Mouse (Mus musculus) MEL (cell line): ENCODE results near the gene Csgalnact2. TPM values are rescaled to one million over a fixed set of nuclear protein-coding genes. Genes with fewer than 3 reads are reported as not detected.

Experiments
- DNase-seq: peaks from one replicate; pipeline ENCODE4 v3.0.0; 2011; ENCODE audit warnings: low read depth, low spot score
- H3K27ac ChIP-seq: 2 replicates; pipeline ENCODE4 v1.5.1; 2012; ENCODE audit warnings: low read depth, mild to moderate bottlenecking, control low read depth, low read length, moderate library complexity; ENCODE audit not compliant: control insufficient read depth
- H3K27me3 ChIP-seq, 2 experiments: fragments of 150-350 bp in 1 of 2; sonication (generic) in 1 of 2; 2 replicates each; pipeline ENCODE4 v1.6.1; 2012; ENCODE audit warnings: low read length in 2 of 2, mild to moderate bottlenecking in 2 of 2, improper control_type of control experiment in 1 of 2, moderate library complexity in 1 of 2; ENCODE audit not compliant: insufficient read depth in 2 of 2, control insufficient read depth in 1 of 2
- H3K36me3 ChIP-seq, 2 experiments: 2 replicates each; pipeline ENCODE4 v1.6.1; 2012 to 2014; ENCODE audit warnings: low read length in 2 of 2, improper control_type of control experiment in 1 of 2, inconsistent platforms in 1 of 2, mild to moderate bottlenecking in 1 of 2; ENCODE audit not compliant: insufficient read depth in 2 of 2, control insufficient read depth in 1 of 2
- H3K4me1 ChIP-seq, 2 experiments: fragments of 150-350 bp in 1 of 2; sonication (generic) in 1 of 2; 2 replicates each; pipeline ENCODE4 v1.6.1; 2012; ENCODE audit warnings: low read length in 2 of 2, improper control_type of control experiment in 1 of 2, mild to moderate bottlenecking in 1 of 2; ENCODE audit not compliant: insufficient read depth in 2 of 2, control insufficient read depth in 1 of 2
- H3K4me3 ChIP-seq, 2 experiments: fragments of 150-350 bp in 1 of 2; sonication (generic) in 1 of 2; 2 replicates each; pipeline ENCODE4 v1.5.1; 2012; ENCODE audit warnings: low read depth in 2 of 2, low read length in 2 of 2, mild to moderate bottlenecking in 2 of 2, moderate library complexity in 2 of 2, control low read depth in 1 of 2, improper control_type of control experiment in 1 of 2; ENCODE audit not compliant: control insufficient read depth in 1 of 2, insufficient read depth in 1 of 2
- H3K79me2 ChIP-seq: 2 replicates; pipeline ENCODE4 v1.6.1; 2012; ENCODE audit warnings: mild to moderate bottlenecking, low read length, moderate library complexity; ENCODE audit not compliant: control insufficient read depth, poor library complexity, insufficient read depth
- H3K9ac ChIP-seq: 2 replicates; pipeline ENCODE4 v1.6.1; 2012; ENCODE audit warnings: low read depth, mild to moderate bottlenecking, control low read depth, low read length, moderate library complexity; ENCODE audit not compliant: control insufficient read depth, poor library complexity, severe bottlenecking
- H3K9me3 ChIP-seq: fragments of 150-350 bp; sonication (generic); replicated peaks from 2 replicates; pipeline ENCODE4 v1.6.1; 2012; ENCODE audit warnings: mild to moderate bottlenecking, low read length, improper control_type of control experiment, moderate library complexity; ENCODE audit not compliant: insufficient read depth
- BHLHE40 ChIP-seq: IDR thresholded peaks from 2 replicates; pipeline ENCODE4 v1.6.1; 2012; ENCODE audit warnings: low read depth, mild to moderate bottlenecking, inconsistent platforms, low read length, improper control_type of control experiment, borderline replicate concordance
- CTCF ChIP-seq, 3 experiments: IDR thresholded peaks in 2 of 3; conservative IDR thresholded peaks in 1 of 3; 2 replicates each; pipeline ENCODE4 v1.5.1; 2011 to 2012; ENCODE audit warnings: low read length in 3 of 3, low read depth in 2 of 3, mild to moderate bottlenecking in 2 of 3, improper control_type of control experiment in 1 of 3, inconsistent platforms in 1 of 3, mixed read lengths in 1 of 3, moderate library complexity in 1 of 3; ENCODE audit not compliant: control insufficient read depth in 1 of 3, insufficient read depth in 1 of 3, poor library complexity in 1 of 3, severe bottlenecking in 1 of 3
- ELF1 ChIP-seq: IDR thresholded peaks from 2 replicates; pipeline ENCODE4 v1.6.1; 2014; ENCODE audit warnings: low read depth, mild to moderate bottlenecking, inconsistent platforms, low read length, improper control_type of control experiment, moderate library complexity
- EP300 ChIP-seq, 2 experiments: IDR thresholded peaks; 2 replicates each; pipeline ENCODE4 v1.6.1; 2011; ENCODE audit warnings: improper control_type of control experiment in 2 of 2, low read length in 2 of 2, low read depth in 1 of 2, mild to moderate bottlenecking in 1 of 2
- HCFC1 ChIP-seq: IDR thresholded peaks from 2 replicates; pipeline ENCODE4 v1.6.1; 2012; ENCODE audit warnings: low read depth, mild to moderate bottlenecking, inconsistent platforms, low read length, improper control_type of control experiment, moderate library complexity
- MAFK ChIP-seq: IDR thresholded peaks from 2 replicates; pipeline ENCODE4 v1.6.1; 2011; ENCODE audit warnings: low read depth, mild to moderate bottlenecking, low read length, improper control_type of control experiment, borderline replicate concordance
- MAZ ChIP-seq: IDR thresholded peaks from 2 replicates; pipeline ENCODE4 v1.6.1; 2012; ENCODE audit warnings: low read depth, mild to moderate bottlenecking, inconsistent platforms, low read length, improper control_type of control experiment
- NELFE ChIP-seq: IDR thresholded peaks from 2 replicates; pipeline ENCODE4 v1.6.1; 2011; ENCODE audit warnings: low read depth, low read length, improper control_type of control experiment
- NRF1 ChIP-seq: IDR thresholded peaks from 2 replicates; pipeline ENCODE4 v1.6.1; 2014; ENCODE audit warnings: low read depth, mild to moderate bottlenecking, inconsistent platforms, low read length, improper control_type of control experiment, moderate library complexity; ENCODE audit not compliant: poor library complexity, insufficient read depth, severe bottlenecking
- POLR2AphosphoS2 ChIP-seq: IDR thresholded peaks from 2 replicates; pipeline ENCODE4 v1.6.1; 2011; ENCODE audit warnings: low read length, improper control_type of control experiment
- RAD21 ChIP-seq: IDR thresholded peaks from 2 replicates; pipeline ENCODE4 v1.6.1; 2011; ENCODE audit warnings: mild to moderate bottlenecking, low read depth, low read length, improper control_type of control experiment
- RCOR1 ChIP-seq: IDR thresholded peaks from 2 replicates; pipeline ENCODE4 v1.6.1; 2012; ENCODE audit warnings: low read depth, mild to moderate bottlenecking, inconsistent platforms, low read length, improper control_type of control experiment
- SIN3A ChIP-seq: IDR thresholded peaks from 2 replicates; pipeline ENCODE4 v1.6.1; 2012; ENCODE audit warnings: low read length, improper control_type of control experiment, inconsistent platforms
- SMC3 ChIP-seq: IDR thresholded peaks from 2 replicates; pipeline ENCODE4 v1.6.1; 2011; ENCODE audit warnings: low read depth, low read length, improper control_type of control experiment
- TAL1 ChIP-seq: IDR thresholded peaks from 2 replicates; pipeline ENCODE4 v1.6.1; 2012; ENCODE audit warnings: mild to moderate bottlenecking, inconsistent platforms, low read length, moderate library complexity, mixed read lengths
- UBTF ChIP-seq: IDR thresholded peaks from 2 replicates; pipeline ENCODE4 v1.6.1; 2012; ENCODE audit warnings: low read depth, mild to moderate bottlenecking, inconsistent platforms, low read length, improper control_type of control experiment, moderate library complexity, borderline replicate concordance; ENCODE audit not compliant: insufficient read depth
- USF1 ChIP-seq: IDR thresholded peaks from 2 replicates; pipeline ENCODE4 v1.6.1; 2014; ENCODE audit warnings: low read depth, mild to moderate bottlenecking, inconsistent platforms, low read length, improper control_type of control experiment, moderate library complexity
- ZC3H11A ChIP-seq: IDR thresholded peaks from 2 replicates; pipeline ENCODE4 v1.6.1; 2012; ENCODE audit warnings: low read depth, mild to moderate bottlenecking, inconsistent platforms, low read length, improper control_type of control experiment
- ZMIZ1 ChIP-seq: IDR thresholded peaks from 2 replicates; pipeline ENCODE4 v1.6.1; 2012; ENCODE audit warnings: low read depth, mild to moderate bottlenecking, inconsistent platforms, low read length, improper control_type of control experiment, moderate library complexity
- ZNF384 ChIP-seq: IDR thresholded peaks from 2 replicates; pipeline ENCODE4 v1.6.1; 2012; ENCODE audit warnings: low read depth, mild to moderate bottlenecking, inconsistent platforms, low read length, improper control_type of control experiment
- polyA plus RNA-seq, 2 experiments: library from polyadenylated mRNA; stranded (reverse) in 1 of 2; unstranded in 1 of 2; fragments of >175 nt in 1 of 2; fragments of >200 nt in 1 of 2; gene quantifications; 2 replicates each; pipeline versions ENCODE4 v1.2.1 to v1.2.4; 2012; ENCODE audit warnings: low replicate concordance in 2 of 2, low read depth in 1 of 2; ENCODE audit not compliant: insufficient read length in 2 of 2, insufficient read depth in 1 of 2, missing spikeins in 1 of 2
- total RNA-seq: library from RNA; depleted of rRNA; stranded (reverse); fragments of 300-350 nt; gene quantifications from 2 replicates; pipeline ENCODE4 v1.2.3, GENCODE M21; 2012

The Csgalnact2 gene
- total and polyA plus RNA-seq, 3 experiments: 17.5 to 119 (median 22.4) TPM

DNA sequence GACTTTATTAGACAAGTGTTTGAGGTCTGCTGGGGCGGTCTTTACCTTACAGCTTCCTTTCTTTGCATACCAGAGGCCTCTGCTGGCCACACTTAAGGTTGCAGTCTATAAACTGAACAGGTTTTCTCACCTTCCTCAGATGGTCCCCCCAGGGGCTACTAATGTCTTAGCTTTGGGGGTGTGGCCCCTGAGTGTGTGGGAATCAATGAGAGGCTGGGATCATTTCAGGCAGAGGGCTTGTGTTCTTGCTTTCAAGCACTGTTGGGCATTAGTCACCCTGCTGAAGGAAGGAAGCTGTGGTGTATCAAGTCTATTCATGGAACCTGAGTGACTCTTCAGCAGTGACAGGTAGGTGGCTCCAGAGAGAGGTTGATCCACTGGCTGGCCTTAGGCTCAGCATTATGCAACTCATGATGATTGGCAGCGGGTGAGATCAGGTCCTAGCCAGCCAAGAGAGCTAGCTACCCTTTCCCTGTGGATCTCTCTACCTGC, 39.6 kb downstream of the Csgalnact2 start:
- Histone ChIP-seq H3K4me3 (no peak overlapping the region), H3K9me3 (no peaks in the 10 kb centered on the region), H3K36me3 (no peaks in the 10 kb centered on the region), H3K27ac (no peak overlapping the region), H3K79me2 (no peaks in the 10 kb centered on the region), H3K9ac (no peak overlapping the region), H3K4me1 (no peaks in the 10 kb centered on the region), H3K27me3 (peaks cover 0 to 3% of the 10 kb centered on the region in 2 experiments; a peak in 3 of 4 replicates)
- peak; percentile 18 for DNase-seq
- TF ChIP-seq SMC3 (peak; percentile 25; the same call in 1 of the 2 replicates), BHLHE40 (no peak), RAD21 (peak; percentile 18), CTCF (IDR thresholded peaks at IDR 0.05 in 2 of 3, conservative IDR thresholded peaks at IDR 0.05 in 1 of 3; ENCODE audit: control insufficient read depth in 1 of 3, insufficient read depth in 1 of 3, low read depth in 2 of 3, low read length in 3 of 3, poor library complexity in 1 of 3, severe bottlenecking in 1 of 3) (peak in 1 of 3 experiments; percentile 30; a peak in 3 of 6 replicates)

- Histone ChIP-seq H3K4me1 (no peaks in the 10 kb centered on the region), H3K9me3 (no peaks in the 10 kb centered on the region), H3K27me3 (peaks cover 0 to 3% of the 10 kb centered on the region in 2 experiments; a peak in 3 of 4 replicates), H3K4me3 (no peak overlapping the region), H3K79me2 (no peaks in the 10 kb centered on the region), H3K27ac (no peak overlapping the region), H3K9ac (no peak overlapping the region), H3K36me3 (no peaks in the 10 kb centered on the region)
- no peak for DNase-seq
- TF ChIP-seq HCFC1: no peak
- TF ChIP-seq ELF1: no peak
- no peak for TF ChIP-seq NELFE
- TF ChIP-seq BHLHE40: no peak
- TF ChIP-seq ZC3H11A: no peak
- no peak for TF ChIP-seq UBTF
- no peak for TF ChIP-seq ZMIZ1
- TF ChIP-seq NRF1: no peak
Observed at GRCm38 (mm10) chr6:118097765-118098365, 41.1 kb downstream of the Csgalnact2 start.

GRCm38 (mm10) chr6:118090827-118091226, 48.1 kb downstream of the Csgalnact2 start:
- Histone ChIP-seq H3K9ac (no peak overlapping the region), H3K36me3 (no peaks in the 10 kb centered on the region), H3K9me3 (no peaks in the 10 kb centered on the region), H3K79me2 (no peaks in the 10 kb centered on the region), H3K4me3 (no peak overlapping the region), H3K4me1 (no peaks in the 10 kb centered on the region), H3K27me3 (peaks cover 0 to 3% of the 10 kb centered on the region in 2 experiments; a peak in 3 of 4 replicates), H3K27ac (no peak overlapping the region)
- DNase-seq: no peak
- no peak for TF ChIP-seq ZNF384
- no peak for TF ChIP-seq POLR2AphosphoS2
- TF ChIP-seq SIN3A: no peak
- TF ChIP-seq MAFK: no peak
- TF ChIP-seq MAZ: no peak
- TF ChIP-seq USF1: no peak
- no peak for TF ChIP-seq TAL1
- no peak for TF ChIP-seq EP300 (IDR thresholded peaks at IDR 0.05; ENCODE audit: low read depth in 1 of 2, low read length in 2 of 2)
- no peak for TF ChIP-seq RCOR1
- TF ChIP-seq RAD21: no peak
- TF ChIP-seq ELF1: no peak
